Mouse (Mus musculus) megakaryocyte-erythroid progenitor cell, adult 5 weeks (primary cell): Measurements from ENCODE around the gene Bicd2. TPM values are rescaled to one million over a fixed set of nuclear protein-coding genes. Genes with fewer than 3 reads are reported as not detected.

ENCODE experiments used
- polyA plus RNA-seq: library from polyadenylated mRNA; stranded (reverse); fragments of >175 nt; gene quantifications from 2 replicates; pipeline ENCODE4 v1.2.3, GENCODE M21; 2012

The Bicd2 gene
- 20.2 and 24.5 TPM in 2 replicates for polyA plus RNA-seq

DNA sequence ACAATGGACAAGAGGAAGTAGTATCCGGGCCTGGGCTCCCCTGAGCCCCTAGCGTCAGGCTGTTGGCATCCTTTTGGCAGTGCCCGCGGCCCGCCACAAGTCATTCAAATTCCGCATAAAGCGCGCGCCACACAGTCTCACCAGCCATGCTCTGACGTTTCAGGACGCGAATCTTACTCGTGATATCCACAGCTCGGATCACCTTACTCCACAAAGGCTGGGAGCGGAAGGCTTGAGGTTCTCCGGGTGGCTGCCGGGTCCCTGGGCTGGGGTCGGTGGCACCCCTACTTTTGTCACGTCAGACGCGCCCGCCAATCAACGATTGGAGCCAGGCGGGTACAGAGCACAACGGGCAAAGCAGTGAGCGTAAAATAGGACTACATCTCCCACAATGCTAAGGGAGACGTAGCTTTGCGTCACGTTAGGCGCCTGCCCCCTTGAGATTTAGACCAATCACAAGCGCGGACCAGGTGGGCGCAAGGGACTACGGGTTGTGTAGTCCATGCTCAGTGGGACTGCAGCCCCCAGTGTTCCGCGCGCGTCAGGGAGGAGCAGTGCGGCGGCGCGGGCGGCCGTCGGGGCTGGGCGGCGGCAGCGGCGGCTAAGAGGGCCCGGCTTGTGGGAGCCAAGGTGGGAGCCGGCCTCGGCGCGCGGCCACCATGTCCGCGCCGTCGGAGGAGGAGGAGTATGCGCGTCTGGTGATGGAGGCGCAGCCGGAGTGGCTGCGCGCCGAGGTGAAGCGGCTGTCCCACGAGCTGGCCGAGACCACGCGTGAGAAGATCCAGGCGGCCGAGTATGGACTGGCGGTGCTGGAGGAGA, at the start of gene Bicd2:
Gene Bicd2, plus strand, starts transcription at position 574 of the 819 bp plus-strand sequence.

DNA sequence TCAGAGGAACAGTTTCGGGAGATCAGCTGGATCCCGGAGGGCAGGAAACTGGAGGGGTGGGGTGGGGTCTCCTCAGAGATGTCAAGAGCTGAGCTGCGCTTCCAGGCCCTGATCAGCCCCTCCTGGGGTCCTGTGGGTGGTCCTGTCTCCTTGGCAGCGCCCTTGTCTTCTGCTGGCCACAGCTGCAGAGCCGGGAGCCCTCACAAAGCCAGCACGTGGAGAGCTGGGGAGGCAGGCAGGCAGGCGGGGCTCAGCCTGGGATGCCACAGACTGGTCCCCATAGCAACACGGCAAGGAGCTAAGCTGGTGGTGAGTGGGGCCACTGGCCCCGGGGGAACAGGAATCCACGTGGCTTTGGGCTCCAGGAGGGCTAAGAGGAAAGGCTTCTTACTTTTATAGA, 21.3 kb upstream of the Bicd2 start, which contains the start of gene Fgd3:
Gene Fgd3, minus strand, starts transcription at position 272 of the 400 bp plus-strand sequence.

DNA sequence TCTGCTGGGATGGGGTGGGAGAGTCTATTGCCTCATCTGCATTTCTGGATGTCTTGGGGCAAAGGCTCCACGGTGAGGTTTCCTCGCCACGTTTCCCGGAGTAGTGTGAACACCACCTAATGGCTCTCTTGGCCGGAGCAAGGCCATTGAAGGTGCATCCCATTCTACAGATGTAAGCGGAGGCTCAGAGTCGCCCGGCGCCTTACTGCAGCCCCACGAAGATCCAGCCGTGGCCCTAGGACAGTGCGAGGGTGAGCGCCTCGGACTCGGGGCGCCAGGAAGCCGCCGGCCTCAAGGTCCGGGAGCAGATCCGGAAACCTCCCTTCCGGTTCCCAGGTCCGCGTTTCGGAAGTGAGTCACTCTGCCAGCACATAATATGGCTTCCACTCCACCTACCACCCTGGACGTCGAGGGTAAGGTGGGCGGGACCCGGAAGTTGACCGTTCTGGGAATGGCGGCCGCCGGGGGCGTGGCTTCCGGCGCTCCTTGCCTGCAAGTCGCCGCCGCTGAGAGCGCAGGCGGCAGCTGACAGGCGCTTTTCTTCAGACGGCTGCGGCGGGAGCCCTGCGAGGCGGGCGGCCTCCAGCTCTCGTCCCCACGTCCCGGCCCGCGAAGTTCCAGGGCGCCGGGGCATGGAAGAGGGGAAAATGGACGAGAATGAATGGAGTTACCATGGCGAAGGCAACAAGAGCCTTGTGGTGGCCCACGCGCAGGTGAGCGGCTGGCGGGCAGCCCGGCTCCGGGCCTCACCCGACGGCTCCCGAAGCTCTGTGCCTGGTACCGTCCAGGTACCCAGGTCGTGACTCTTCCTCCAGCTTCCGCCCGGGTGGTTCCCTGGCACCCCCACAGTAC, 79.6 kb downstream of the Bicd2 start, which contains the start of gene Ippk:
Gene Ippk, plus strand, starts transcription at position 496 of the 852 bp plus-strand sequence.

Other genes with a start within 250 kb of the Bicd2 start
- gene Wnk2, start 193.6 kb upstream of the Bicd2 start, polyA plus RNA-seq, result 0.11 and 0.18 TPM in 2 replicates
- gene Ninj1, start 154.1 kb upstream of the Bicd2 start, polyA plus RNA-seq, result 375 and 432 TPM in 2 replicates
- gene Card19, start 125.5 kb upstream of the Bicd2 start, polyA plus RNA-seq, result 161 and 163 TPM in 2 replicates
- gene Susd3, start 92.9 kb upstream of the Bicd2 start, polyA plus RNA-seq, result 7.0 and 10.9 TPM in 2 replicates
- 8.4 and 8.8 TPM in 2 replicates for gene Fgd3, start 21.3 kb upstream of the Bicd2 start, polyA plus RNA-seq
- 1.2 and 1.3 TPM in 2 replicates for gene Ippk, start 79.7 kb downstream of the Bicd2 start, polyA plus RNA-seq
- gene Tes3-ps, start 151.7 kb downstream of the Bicd2 start, polyA plus RNA-seq, result 0.06 TPM in 1 of 2 replicates, not detected in the other
- gene Ecm2, start 163.2 kb downstream of the Bicd2 start, polyA plus RNA-seq, result 0.03 TPM in 1 of 2 replicates, not detected in the other
- not detected in 2 replicates for gene Aspn, start 202.9 kb downstream of the Bicd2 start, polyA plus RNA-seq
- gene Omd, start 240.9 kb downstream of the Bicd2 start, polyA plus RNA-seq, result not detected in 2 replicates